ENCODE assay signal across 9 mouse cellular contexts in genomic region chr9:46150116-46150515, GRCm38 (mm10).
DNase-seq lines count a peak whose midpoint lies in the region; ATAC-seq and TF ChIP-seq lines count a peak whose summit lies in the region.
"Had no signal": no experiment of that assay in that cellular context is flagged by ENCODE, and none has a peak within 500 bp of the region (broad histone marks: within the 10 kb centered on the region; RNA-seq: fewer than 3 reads in every experiment).

No protein-coding gene starts in this region.

- no peaks in the 10 kb centered on the region for H3K9me3 ChIP-seq in lung, embryonic 14.5 days (ENCODE audit: low read depth, low read length)
- no peaks in the 10 kb centered on the region for H3K9me3 ChIP-seq in kidney, embryonic 14.5 days (ENCODE audit: control insufficient read depth, low read length)
- no peaks in the 10 kb centered on the region for H3K9me3 ChIP-seq in stomach, embryonic 16.5 days (replicated peaks; ENCODE audit: control insufficient read depth, low read length)
- no peaks in the 10 kb centered on the region for H3K9me3 ChIP-seq in forebrain, embryonic 12.5 days
- H3K9me3 ChIP-seq: neural tube, embryonic 13.5 days had no signal

- no peak for ATAC-seq in lung, embryonic 14.5 days (ENCODE audit: insufficient read depth)
- no peak for ATAC-seq in kidney, embryonic 14.5 days (ENCODE audit: low FRiP score, low TSS enrichment)
- ATAC-seq in stomach, embryonic 16.5 days (ENCODE audit: insufficient read depth, low FRiP score): no peak
- no peak for ATAC-seq in forebrain, embryonic 12.5 days (ENCODE audit: low FRiP score)

- no peak overlapping the region for H3K9ac ChIP-seq in lung, embryonic 14.5 days
- no peak overlapping the region for H3K9ac ChIP-seq in kidney, embryonic 14.5 days (ENCODE audit: low read depth, low read length)
- no peak overlapping the region for H3K9ac ChIP-seq in stomach, embryonic 16.5 days (ENCODE audit: low read length)
- no peak overlapping the region for H3K9ac ChIP-seq in forebrain, embryonic 12.5 days
- H3K9ac ChIP-seq: neural tube, embryonic 13.5 days had no signal

- H3K27ac ChIP-seq in lung, embryonic 14.5 days (ENCODE audit: low read depth): peak overlapping the region; percentile 43; the same call in 1 of the 2 replicates
- H3K27ac ChIP-seq in kidney, embryonic 14.5 days (ENCODE audit: low read depth, low read length): peak overlapping the region; percentile 67
- H3K27ac ChIP-seq in stomach, embryonic 16.5 days (ENCODE audit: low read length): peak overlapping the region; percentile 90
- H3K27ac ChIP-seq in forebrain, embryonic 12.5 days: no peak overlapping the region
- H3K27ac ChIP-seq: neural tube, embryonic 13.5 days had no signal

- no peaks in the 10 kb centered on the region for H3K27me3 ChIP-seq in lung, embryonic 14.5 days (ENCODE audit: insufficient read depth, low read length)
- H3K27me3 ChIP-seq in kidney, embryonic 14.5 days (ENCODE audit: control insufficient read depth, insufficient read depth, low read length): no peaks in the 10 kb centered on the region
- H3K27me3 ChIP-seq in stomach, embryonic 16.5 days (ENCODE audit: control insufficient read depth, insufficient read depth, low read length): no peaks in the 10 kb centered on the region
- no peaks in the 10 kb centered on the region for H3K27me3 ChIP-seq in forebrain, embryonic 12.5 days
- H3K27me3 ChIP-seq: neural tube, embryonic 13.5 days had no signal

- no peak overlapping the region for H3K4me2 ChIP-seq in lung, embryonic 14.5 days
- no peak overlapping the region for H3K4me2 ChIP-seq in kidney, embryonic 14.5 days (replicated peaks; ENCODE audit: low read depth, low read length)
- no peak overlapping the region for H3K4me2 ChIP-seq in stomach, embryonic 16.5 days (ENCODE audit: low read depth, low read length)
- H3K4me2 ChIP-seq in forebrain, embryonic 12.5 days: no peak overlapping the region
- H3K4me2 ChIP-seq: neural tube, embryonic 13.5 days had no signal

- intact Hi-C loops in left cerebral cortex, postnatal 36 days (cut with DNase I): no loop called here

- DNase-seq in lung, embryonic 14.5 days: peak; percentile 64
- DNase-seq in lung, postnatal 36 days: no peak
- DNase-seq in heart, adult 8-10 months (ENCODE audit: low spot score): peak; percentile 60
- DNase-seq in embryo, embryonic 11 days: no peak
- no peak for DNase-seq in left cerebral cortex, postnatal 36 days (ENCODE audit: low spot score in 2 of 2)

- peaks cover 4% of the 10 kb centered on the region; the same call in 1 of the 2 replicates for H3K4me1 ChIP-seq in lung, embryonic 14.5 days (ENCODE audit: insufficient read depth)
- peaks cover 17% of the 10 kb centered on the region for H3K4me1 ChIP-seq in kidney, embryonic 14.5 days (ENCODE audit: control insufficient read depth, insufficient read depth, low read length)
- peaks cover 44% of the 10 kb centered on the region for H3K4me1 ChIP-seq in stomach, embryonic 16.5 days (ENCODE audit: control insufficient read depth, insufficient read depth, low read length)
- 0 out of 2 replicates have a peak, but pooled peaks cover 8% of the 10 kb centered on the region for H3K4me1 ChIP-seq in forebrain, embryonic 12.5 days

- no peaks in the 10 kb centered on the region for H3K36me3 ChIP-seq in lung, embryonic 14.5 days (ENCODE audit: insufficient read depth)
- no peaks in the 10 kb centered on the region for H3K36me3 ChIP-seq in kidney, embryonic 14.5 days (ENCODE audit: control insufficient read depth, insufficient read depth, low read length)
- H3K36me3 ChIP-seq in stomach, embryonic 16.5 days (ENCODE audit: control insufficient read depth, insufficient read depth, low read length): no peaks in the 10 kb centered on the region
- no peaks in the 10 kb centered on the region for H3K36me3 ChIP-seq in forebrain, embryonic 12.5 days (replicated peaks)
- H3K36me3 ChIP-seq: neural tube, embryonic 13.5 days had no signal

- no peak for TF ChIP-seq CTCF in lung, embryonic 14.5 days (IDR thresholded peaks at IDR 0.05; ENCODE audit: low read depth)

- H3K4me3 ChIP-seq in lung, embryonic 14.5 days (ENCODE audit: low read depth, low read length): no peak overlapping the region
- H3K4me3 ChIP-seq in kidney, embryonic 14.5 days (ENCODE audit: low read length): no peak overlapping the region
- H3K4me3 ChIP-seq in stomach, embryonic 16.5 days (replicated peaks; ENCODE audit: low read length): no peak overlapping the region
- no peak overlapping the region for H3K4me3 ChIP-seq in forebrain, embryonic 12.5 days (replicated peaks)
- H3K4me3 ChIP-seq: neural tube, embryonic 13.5 days had no signal

- 73% methylated on average over 7 of the region's 7 CpGs for WGBS in lung, embryonic 14.5 days
- WGBS in kidney, embryonic 14.5 days: 65% methylated on average over 7 of the region's 7 CpGs
- 52% methylated on average over 7 of the region's 7 CpGs for WGBS in stomach, embryonic 16.5 days
- 79% methylated on average over 7 of the region's 7 CpGs for WGBS in forebrain, embryonic 12.5 days

Comparison
In these comparisons a context has a peak if more than half of its experiments do, and no peak if none do; other contexts are left out.
1. DNase-seq: peak in lung, embryonic 14.5 days (single experiment) and heart, adult 8-10 months (single experiment); none in lung, postnatal 36 days (single experiment), embryo, embryonic 11 days (single experiment) and left cerebral cortex, postnatal 36 days (0 of 2).